Mouse (Mus musculus) hindbrain, embryonic 14.5 days (tissue): Measurements from ENCODE around the gene Gpr65. TPM values are rescaled to one million over a fixed set of nuclear protein-coding genes. Genes with fewer than 3 reads are reported as not detected.
A peak's percentile ranks its signal among the peaks of the same experiment; 100 is the strongest.

Experiments
- ATAC-seq: fragments of 200-750 bp; cut with Nextera tagmentation; 2 replicates; pipeline ENCODE4 v1.8.0; 2017; ENCODE audit warnings: moderate number of reproducible peaks, mild to moderate bottlenecking, moderate TSS enrichment, moderate library complexity; ENCODE audit not compliant: low FRiP score
- DNase-seq: peaks from one replicate; pipeline ENCODE4 v3.0.0-alpha.2; 2015; ENCODE audit warnings: low spot score
- H3K27ac ChIP-seq: fragments of 300-500 bp; sonication (generic); 2 replicates; pipeline ENCODE4 v1.5.1; 2014; ENCODE audit warnings: mild to moderate bottlenecking, moderate library complexity
- H3K27me3 ChIP-seq: fragments of 300-500 bp; sonication (generic); 2 replicates; pipeline ENCODE4 v1.6.1; 2014; ENCODE audit warnings: mild to moderate bottlenecking, low read length, mixed read lengths; ENCODE audit not compliant: control insufficient read depth, insufficient read depth
- H3K36me3 ChIP-seq: fragments of 300-500 bp; sonication (generic); replicated peaks from 2 replicates; pipeline ENCODE4 v1.6.1; 2014; ENCODE audit not compliant: control insufficient read depth, insufficient read depth
- H3K4me1 ChIP-seq: fragments of 300-500 bp; sonication (generic); replicated peaks from 2 replicates; pipeline ENCODE4 v1.6.1; 2014; ENCODE audit warnings: antibody characterized with exemption, low read length, mixed read lengths; ENCODE audit not compliant: control insufficient read depth, insufficient read depth
- H3K4me2 ChIP-seq: fragments of 300-500 bp; sonication (generic); replicated peaks from 2 replicates; pipeline ENCODE4 v1.6.1; 2014; ENCODE audit warnings: mild to moderate bottlenecking, moderate library complexity
- H3K4me3 ChIP-seq: fragments of 300-500 bp; sonication (generic); replicated peaks from 2 replicates; pipeline ENCODE4 v1.5.1; 2014; ENCODE audit warnings: mild to moderate bottlenecking, low read length
- H3K9ac ChIP-seq: fragments of 300-500 bp; sonication (generic); 2 replicates; pipeline ENCODE4 v1.6.1; 2014
- H3K9me3 ChIP-seq: fragments of 300-500 bp; sonication (generic); 2 replicates; pipeline ENCODE4 v1.6.1; 2016; ENCODE audit warnings: low read length; ENCODE audit not compliant: control insufficient read depth
- WGBS: fragments of 180-500 bp; shearing (Covaris S2); extraction: QIAGEN DNeasy Blood & Tissue Kit; methylation state at CpG from one replicate; pipeline ENCODE4 v1.1.7; 2014; 5-methylcytosine and 5-hydroxymethylcytosine counted together
- polyA plus RNA-seq: library from polyadenylated mRNA; unstranded; fragments of >200 nt; fragmentation: Nextera tagmentation; extraction: Ambion mirVana; gene quantifications from 2 replicates; pipeline ENCODE4 v1.2.1, GENCODE M21; 2014

The Gpr65 gene
- polyA plus RNA-seq, 1 experiment from 2014 or later, result 0.48 TPM

- Histone ChIP-seq H3K36me3 (no peaks in the 10 kb centered on the region), H3K4me3 (no peak overlapping the region), H3K4me1 (no peaks in the 10 kb centered on the region), H3K9me3 (no peaks in the 10 kb centered on the region), H3K27me3 (no peaks in the 10 kb centered on the region), H3K9ac (no peak overlapping the region), H3K27ac (no peak overlapping the region), H3K4me2 (no peak overlapping the region)
- no peak for ATAC-seq
- no peak for DNase-seq
- WGBS, result 61% methylated on average over 7 of the region's 7 CpGs
Measured at GRCm38 (mm10) chr12:98272433-98272832, 4.0 kb downstream of the Gpr65 start.

- Histone ChIP-seq H3K4me3 (no peak overlapping the region), H3K9ac (no peak overlapping the region), H3K27ac (no peak overlapping the region), H3K36me3 (no peaks in the 10 kb centered on the region), H3K4me1 (no peaks in the 10 kb centered on the region), H3K27me3 (no peaks in the 10 kb centered on the region), H3K9me3 (no peaks in the 10 kb centered on the region), H3K4me2 (no peak overlapping the region)
- DNase-seq, result peak; percentile 86
- 34% methylated on average over 5 of the region's 5 CpGs for WGBS
- 0 out of 2 replicates have a peak, but pooled peaks have one; percentile 43 for ATAC-seq
Measured at GRCm38 (mm10) chr12:98280530-98280929, 12.1 kb downstream of the Gpr65 start.

GRCm38 (mm10) chr12:98280996-98281395 is 12.6 kb downstream of the Gpr65 start:
- H3K4me3 ChIP-seq, result no peak overlapping the region
- H3K27ac ChIP-seq, result no peak overlapping the region
- DNase-seq, result no peak
- H3K4me1 ChIP-seq, result no peaks in the 10 kb centered on the region
- 79% methylated on average over 8 of the region's 8 CpGs for WGBS
- H3K4me2 ChIP-seq, result no peak overlapping the region
- H3K36me3 ChIP-seq, result no peaks in the 10 kb centered on the region
- no peak for ATAC-seq
- no peak overlapping the region for H3K9ac ChIP-seq
- no peaks in the 10 kb centered on the region for H3K27me3 ChIP-seq
- no peaks in the 10 kb centered on the region for H3K9me3 ChIP-seq

GRCm38 (mm10) chr12:98282776-98283486 is 14.5 kb downstream of the Gpr65 start:
- no peak overlapping the region for H3K4me2 ChIP-seq
- no peaks in the 10 kb centered on the region for H3K27me3 ChIP-seq
- no peaks in the 10 kb centered on the region for H3K4me1 ChIP-seq
- H3K27ac ChIP-seq, result no peak overlapping the region
- H3K9ac ChIP-seq, result no peak overlapping the region
- H3K9me3 ChIP-seq, result no peaks in the 10 kb centered on the region
- no peak for ATAC-seq
- H3K4me3 ChIP-seq, result no peak overlapping the region
- no peaks in the 10 kb centered on the region for H3K36me3 ChIP-seq
- 81% methylated on average over 14 of the region's 14 CpGs for WGBS
- DNase-seq, result no peak

GRCm38 (mm10) chr12:98283487-98283860 is 15.0 kb downstream of the Gpr65 start:
- Histone ChIP-seq H3K27ac (no peak overlapping the region), H3K4me3 (no peak overlapping the region), H3K4me2 (no peak overlapping the region), H3K27me3 (no peaks in the 10 kb centered on the region), H3K9ac (no peak overlapping the region), H3K4me1 (no peaks in the 10 kb centered on the region), H3K9me3 (no peaks in the 10 kb centered on the region), H3K36me3 (no peaks in the 10 kb centered on the region)
- DNase-seq (no peak), ATAC-seq (no peak)
- 72% methylated on average over 3 of the region's 3 CpGs for WGBS

GRCm38 (mm10) chr12:98284477-98284876 is 16.0 kb downstream of the Gpr65 start:
- no peak overlapping the region for H3K4me2 ChIP-seq
- no peak overlapping the region for H3K27ac ChIP-seq
- ATAC-seq (no peak), DNase-seq (no peak)
- no peak overlapping the region for H3K9ac ChIP-seq
- H3K9me3 ChIP-seq, result no peaks in the 10 kb centered on the region
- no peaks in the 10 kb centered on the region for H3K36me3 ChIP-seq
- 83% methylated on average over 3 of the region's 3 CpGs for WGBS
- H3K27me3 ChIP-seq, result no peaks in the 10 kb centered on the region
- no peak overlapping the region for H3K4me3 ChIP-seq
- no peaks in the 10 kb centered on the region for H3K4me1 ChIP-seq

GRCm38 (mm10) chr12:98290475-98290874 is 22.0 kb downstream of the Gpr65 start:
- Histone ChIP-seq H3K27ac (no peak overlapping the region), H3K4me3 (no peak overlapping the region), H3K36me3 (no peaks in the 10 kb centered on the region), H3K4me1 (no peaks in the 10 kb centered on the region), H3K9ac (no peak overlapping the region), H3K9me3 (no peaks in the 10 kb centered on the region), H3K27me3 (no peaks in the 10 kb centered on the region), H3K4me2 (no peak overlapping the region)
- no peak for ATAC-seq
- no peak for DNase-seq
- 88% methylated on average over 3 of the region's 3 CpGs for WGBS

- Histone ChIP-seq H3K9ac (no peak overlapping the region), H3K27ac (no peak overlapping the region), H3K27me3 (no peaks in the 10 kb centered on the region), H3K36me3 (no peaks in the 10 kb centered on the region), H3K9me3 (no peaks in the 10 kb centered on the region), H3K4me2 (no peak overlapping the region), H3K4me3 (no peak overlapping the region), H3K4me1 (no peaks in the 10 kb centered on the region)
- no peak for ATAC-seq
- no peak for DNase-seq
- 83% methylated on average over 4 of the region's 4 CpGs for WGBS
Measured at GRCm38 (mm10) chr12:98292278-98292677, 23.8 kb downstream of the Gpr65 start.

GRCm38 (mm10) chr12:98294241-98294640 is 25.8 kb downstream of the Gpr65 start:
- Histone ChIP-seq H3K4me3 (no peak overlapping the region), H3K4me2 (no peak overlapping the region), H3K4me1 (no peaks in the 10 kb centered on the region), H3K27ac (no peak overlapping the region), H3K9me3 (no peaks in the 10 kb centered on the region), H3K9ac (no peak overlapping the region), H3K27me3 (no peaks in the 10 kb centered on the region), H3K36me3 (no peaks in the 10 kb centered on the region)
- 91% methylated on average over 2 of the region's 2 CpGs for WGBS
- no peak for DNase-seq
- no peak for ATAC-seq

- H3K4me2 ChIP-seq, result no peak overlapping the region
- 94% methylated on average over 5 of the region's 5 CpGs for WGBS
- no peak overlapping the region for H3K27ac ChIP-seq
- ATAC-seq (no peak), DNase-seq (no peak)
- no peak overlapping the region for H3K4me3 ChIP-seq
- no peaks in the 10 kb centered on the region for H3K27me3 ChIP-seq
- H3K4me1 ChIP-seq, result no peaks in the 10 kb centered on the region
- no peak overlapping the region for H3K9ac ChIP-seq
- H3K9me3 ChIP-seq, result no peaks in the 10 kb centered on the region
- H3K36me3 ChIP-seq, result no peaks in the 10 kb centered on the region
Measured at GRCm38 (mm10) chr12:98301980-98302379, 33.5 kb downstream of the Gpr65 start.
